Mouse (Mus musculus) layer of hippocampus, adult 2 months (tissue): Measurements from ENCODE around the gene Tnfsf13b. TPM values are rescaled to one million over a fixed set of nuclear protein-coding genes. Genes with fewer than 3 reads are reported as not detected.

Source experiments
- DNase-seq, 2 experiments: peaks; one replicate each; pipeline ENCODE4 v3.0.0; 2022; ENCODE audit warnings: low spot score in 2 of 2
- H3K27ac ChIP-seq: fragments of 200-600 bp; 2 replicates; pipeline ENCODE4 v1.8.1; 2022
- H3K4me3 ChIP-seq: fragments of 200-600 bp; 2 replicates; pipeline ENCODE4 v1.8.1; 2022; ENCODE audit warnings: mild to moderate bottlenecking
- CTCF ChIP-seq: fragments of 200-600 bp; conservative IDR thresholded peaks from 2 replicates; pipeline ENCODE4 v1.8.1; 2022; ENCODE audit warnings: antibody characterized with exemption, mild to moderate bottlenecking, moderate library complexity
- long read RNA-seq, 2 experiments: library from polyadenylated mRNA; stranded (forward); transcript quantifications; one replicate each; pipeline ENCODE4 v2.0.0; 2021; ENCODE audit warnings: borderline mapping rate in 2 of 2
- total RNA-seq, 2 experiments: library from RNA; stranded (reverse); gene quantifications; 2 replicates each; pipeline ENCODE4 v1.2.3; 2021

The Tnfsf13b gene
- 1 to 10 TPM; 1.5 to 2.2 TPM for total RNA-seq
- long read RNA-seq, experiment 1, full-length matches to known transcripts = 2 of 2 reads
- long read RNA-seq, experiment 1, partial matches to known transcripts = 0 of 2 reads
- long read RNA-seq, experiment 1, other reads (novel, unspliced or antisense) = 0 of 2 reads
- long read RNA-seq, experiment 2 = 0 reads

- DNase-seq = no peak
- peak within 1 kb of the TSS; percentile 59 for H3K4me3 ChIP-seq
- TF ChIP-seq CTCF = no peak
- H3K27ac ChIP-seq = peak within 1 kb of the TSS; percentile 59
Measured at GRCm38 (mm10) chr8:10006156-10006985, at the start of gene Tnfsf13b. Gene Tnfsf13b, plus strand, starts transcription at chr8:10006467.

DNA sequence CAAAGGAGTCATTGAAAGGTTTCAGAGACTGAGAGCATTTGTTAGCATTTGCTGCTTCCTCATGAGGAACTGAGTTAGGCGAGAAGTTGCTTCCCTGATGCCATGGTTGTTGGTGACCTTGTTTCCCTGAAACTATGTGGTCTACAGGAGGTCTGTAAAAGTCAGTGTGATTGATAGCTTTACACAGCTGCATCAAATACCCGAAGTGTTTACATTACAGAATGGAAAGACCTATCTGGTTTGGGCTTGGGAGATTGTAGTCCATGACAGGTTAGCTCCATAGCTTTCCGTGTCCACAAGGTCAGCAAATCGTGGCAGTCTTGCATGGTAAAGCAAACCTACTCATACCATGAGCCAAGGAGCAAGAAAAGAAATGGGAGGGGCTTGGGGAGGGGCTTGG, 47.9 kb upstream of the Tnfsf13b start:
- no peak for TF ChIP-seq CTCF
- no peak overlapping the region for H3K4me3 ChIP-seq
- no peak for DNase-seq
- no peak overlapping the region for H3K27ac ChIP-seq

GRCm38 (mm10) chr8:9959919-9960318, 46.3 kb upstream of the Tnfsf13b start:
- no peak for TF ChIP-seq CTCF

GRCm38 (mm10) chr8:9971866-9972265, 34.4 kb upstream of the Tnfsf13b start:
- TF ChIP-seq CTCF = no peak
- no peak for DNase-seq
- H3K4me3 ChIP-seq = no peak overlapping the region
- H3K27ac ChIP-seq = no peak overlapping the region

More at GRCm38 (mm10) chr8:9959919-9960318, 46.3 kb upstream of the Tnfsf13b start:
- H3K27ac ChIP-seq = no peak overlapping the region
- no peak overlapping the region for H3K4me3 ChIP-seq
- no peak for DNase-seq

DNA sequence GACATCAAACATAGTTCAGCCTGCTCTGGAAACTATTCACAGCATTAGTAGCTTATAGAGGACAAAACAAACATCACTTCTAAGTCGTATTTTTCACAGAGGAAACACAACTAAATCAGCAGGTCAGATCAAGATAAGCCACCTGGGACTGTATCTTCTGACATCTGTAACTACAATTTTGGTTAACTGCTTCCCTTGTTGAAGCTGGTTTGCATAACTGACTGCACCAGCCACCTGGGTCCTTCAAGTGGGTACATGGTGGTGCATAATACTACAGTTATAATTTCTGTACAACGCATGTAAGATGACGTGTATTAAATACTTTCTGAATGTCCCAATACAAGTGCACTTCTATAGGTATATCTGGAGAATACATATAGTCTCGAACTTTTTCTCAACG, 31.0 kb upstream of the Tnfsf13b start:
- peak overlapping the region; percentile 64 for H3K4me3 ChIP-seq
- no peak overlapping the region for H3K27ac ChIP-seq
- TF ChIP-seq CTCF = no peak
- no peak for DNase-seq

- peak; percentile 98 for DNase-seq
- H3K27ac ChIP-seq = peak overlapping the region; percentile 80
- peak; percentile 91 for TF ChIP-seq CTCF
- H3K4me3 ChIP-seq = peak overlapping the region; percentile 64
Measured at GRCm38 (mm10) chr8:9975898-9976611, 30.2 kb upstream of the Tnfsf13b start.

DNA sequence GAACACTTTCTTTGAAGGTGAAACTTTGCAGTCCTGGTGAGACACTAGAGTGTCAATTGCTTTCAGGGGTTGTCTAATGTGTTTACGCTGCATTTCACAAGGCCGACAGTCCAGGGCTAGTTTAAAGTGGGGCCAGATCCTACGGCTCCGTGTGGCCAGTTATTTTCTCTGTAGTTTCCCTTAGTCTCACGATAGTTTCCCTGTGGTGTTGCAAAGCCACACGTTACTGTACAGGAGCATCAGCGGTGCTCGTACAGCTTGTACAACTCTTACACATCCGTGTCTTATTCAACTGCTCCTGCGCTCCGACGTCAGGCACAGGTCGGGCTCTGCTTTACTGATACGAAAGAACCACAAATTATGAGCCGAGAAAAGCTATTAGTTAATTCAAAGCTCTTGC, 29.3 kb upstream of the Tnfsf13b start:
- no peak for TF ChIP-seq CTCF
- H3K4me3 ChIP-seq = peak overlapping the region; percentile 84
- peak overlapping the region; percentile 94 for H3K27ac ChIP-seq
- no peak for DNase-seq

GRCm38 (mm10) chr8:9977573-9978314, 28.5 kb upstream of the Tnfsf13b start, which contains the start of the genes Lig4 and Abhd13:
Gene Lig4, minus strand, starts transcription at chr8:9977686.
Gene Abhd13, plus strand, starts transcription at chr8:9977707.
- Histone ChIP-seq H3K4me3 (peak within 1 kb of the TSS; percentile 84), H3K27ac (peak within 1 kb of the TSS; percentile 94)
- no peak for TF ChIP-seq CTCF
- peak; percentile 97 to 99 for DNase-seq

DNA sequence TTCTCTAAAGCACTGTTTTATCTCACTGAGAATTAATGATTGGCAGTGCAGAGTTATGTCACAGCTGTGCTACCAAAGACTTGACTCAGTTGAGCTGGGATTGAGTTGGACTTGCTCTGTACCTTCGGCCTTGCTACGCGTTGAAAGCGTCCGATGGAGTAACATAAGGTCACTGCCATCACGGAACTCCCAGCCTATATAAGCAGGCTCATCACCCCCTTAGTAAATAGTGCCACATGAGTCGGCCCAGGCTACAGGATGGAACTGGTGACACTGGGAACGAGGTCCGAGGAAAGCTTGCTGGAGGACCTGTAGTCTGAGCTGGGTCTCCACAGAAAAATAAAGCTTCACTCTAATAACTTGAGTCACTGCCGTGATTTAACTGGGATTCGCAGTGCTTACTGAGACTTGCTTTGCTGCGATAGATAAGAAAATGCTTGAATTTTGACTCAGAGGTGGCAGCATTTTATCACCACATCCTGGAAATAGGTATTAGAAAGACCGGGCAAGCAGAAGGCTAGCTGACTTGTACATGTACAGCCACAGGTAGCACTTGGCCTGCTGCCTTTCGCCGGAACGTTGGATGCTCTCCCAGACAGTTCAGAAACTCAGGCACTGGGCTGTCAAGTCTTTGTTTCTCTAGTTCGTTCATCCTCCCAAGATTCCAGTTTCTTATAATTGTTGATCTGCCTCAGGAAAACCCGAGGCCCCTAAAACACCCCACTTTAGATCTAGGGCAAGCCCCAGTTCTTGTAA, 27.6 kb upstream of the Tnfsf13b start:
- TF ChIP-seq CTCF = no peak
- no peak for DNase-seq
- Histone ChIP-seq H3K27ac (peak overlapping the region; percentile 94), H3K4me3 (peak overlapping the region; percentile 84)

- H3K4me3 ChIP-seq = no peak overlapping the region
- no peak for DNase-seq
- TF ChIP-seq CTCF = no peak
Measured at GRCm38 (mm10) chr8:9979746-9980145, 26.5 kb upstream of the Tnfsf13b start.

DNA sequence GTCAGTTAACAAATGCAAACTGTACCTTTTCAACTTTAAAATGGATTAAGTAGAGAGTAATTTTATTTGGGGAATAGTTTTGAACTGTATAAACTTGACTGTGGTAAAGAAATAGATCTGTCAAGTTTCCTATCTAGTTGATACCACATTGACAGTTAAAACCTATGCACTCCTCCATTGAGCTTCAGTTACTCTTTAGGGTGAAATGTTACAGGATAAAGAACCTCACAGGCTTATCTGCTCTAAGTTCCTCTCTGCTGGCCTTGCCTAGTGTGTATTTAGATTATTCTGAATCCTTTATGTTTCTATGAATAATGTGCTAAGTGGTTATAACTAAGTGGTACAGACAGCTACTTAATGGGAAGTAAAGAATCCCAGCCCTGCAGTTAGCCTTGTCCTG, 26.1 kb upstream of the Tnfsf13b start:
- Histone ChIP-seq H3K27ac (no peak overlapping the region), H3K4me3 (no peak overlapping the region)
- TF ChIP-seq CTCF = no peak
- no peak for DNase-seq

More at GRCm38 (mm10) chr8:9979746-9980145, 26.5 kb upstream of the Tnfsf13b start:
- H3K27ac ChIP-seq = no peak overlapping the region

DNA sequence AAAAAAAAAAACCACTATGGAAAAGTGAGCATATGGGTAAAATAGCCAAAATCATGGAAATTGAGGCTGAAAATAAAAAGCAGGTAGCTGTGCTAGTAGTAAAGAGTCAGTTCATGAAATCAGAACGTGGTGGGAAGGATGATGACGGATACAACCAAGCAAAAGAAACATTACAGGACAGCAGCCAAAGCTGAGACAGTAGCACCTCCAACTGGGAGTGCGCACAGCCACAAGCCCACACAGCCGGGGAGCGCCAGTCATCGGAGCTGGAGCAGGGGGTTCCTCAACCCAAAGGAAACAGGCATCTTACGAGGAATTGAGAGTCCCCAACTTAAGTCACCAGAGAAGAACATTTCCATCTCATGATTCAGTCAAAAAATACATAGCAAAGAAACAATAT, 2.2 kb upstream of the Tnfsf13b start:
- no peak for TF ChIP-seq CTCF
- peak in 1 of 2 experiments; percentile 20 for DNase-seq
- Histone ChIP-seq H3K4me3 (no peak overlapping the region; the same call in 1 of the 2 replicates), H3K27ac (no peak overlapping the region)
